Mouse (Mus musculus) skeletal muscle tissue, postnatal 0 days (tissue): ENCODE data around the gene Anp32b. TPM values are rescaled to one million over a fixed set of nuclear protein-coding genes. Genes with fewer than 3 reads are reported as not detected.

Experiments used
- polyA plus RNA-seq: library from polyadenylated mRNA; unstranded; fragments of >200 nt; fragmentation: Nextera tagmentation; extraction: Ambion mirVana; gene quantifications from 2 replicates; pipeline ENCODE4 v1.2.1, GENCODE M21; 2015

Gene Anp32b
- polyA plus RNA-seq: 84.4 and 100 TPM in 2 replicates

DNA sequence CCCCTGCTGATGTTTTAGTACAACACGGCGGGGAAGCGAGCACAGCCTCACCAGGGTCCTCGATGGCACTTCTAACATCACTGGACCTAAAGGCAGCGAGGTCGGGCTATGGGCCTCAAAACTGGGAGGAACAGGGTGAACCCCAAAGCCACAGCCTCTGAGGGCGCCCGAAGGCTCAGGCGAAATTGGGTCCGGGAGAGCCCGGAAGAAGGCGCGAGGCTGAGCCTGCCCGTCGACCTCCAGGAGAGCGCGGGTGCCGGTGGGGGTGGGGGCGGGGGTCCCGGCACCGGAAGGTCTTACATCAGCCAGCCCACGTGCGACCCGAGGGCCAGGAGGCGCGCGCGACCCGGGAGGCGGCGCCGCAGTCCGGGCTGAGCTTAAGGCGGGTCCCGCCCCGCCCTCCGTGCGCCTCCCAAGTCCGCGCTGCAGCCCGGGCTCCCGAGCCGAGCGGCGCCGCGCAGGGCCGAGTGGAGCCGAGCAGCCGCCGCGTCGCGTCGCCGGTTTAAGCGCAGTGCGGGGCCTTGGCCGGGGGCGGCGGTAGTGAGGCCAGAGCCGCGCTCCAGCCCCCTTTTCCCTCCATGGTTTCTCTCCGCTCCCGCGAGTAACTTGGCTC lies at the start of gene Anp32b:
TSS of gene Anp32b (plus strand) at position 384 of the 613 bp plus-strand sequence.

GRCm38 (mm10) chr4:46413406-46413805 lies 37.3 kb upstream of the Anp32b start, which contains the start of gene Hemgn:
Hemgn (minus strand) TSS chr4:46413506.

GRCm38 (mm10) chr4:46489028-46489925 lies 38.6 kb downstream of the Anp32b start, which contains the start of gene Nans:
Nans (plus strand) TSS chr4:46489248.

Other genes starting within 250 kb of the Anp32b start
- not detected in 2 replicates for gene Foxe1, start 107.3 kb upstream of the Anp32b start, polyA plus RNA-seq
- 3.8 and 4.5 TPM in 2 replicates for gene Trmo, start 61.5 kb upstream of the Anp32b start, polyA plus RNA-seq
- 0.15 and 0.17 TPM in 2 replicates for gene Hemgn, start 37.4 kb upstream of the Anp32b start, polyA plus RNA-seq
- 33.1 and 45.6 TPM in 2 replicates for gene Nans, start 38.3 kb downstream of the Anp32b start, polyA plus RNA-seq
- gene Trim14, start 85.2 kb downstream of the Anp32b start, polyA plus RNA-seq: 2.5 and 5.1 TPM in 2 replicates
- 0.22 and 0.39 TPM in 2 replicates for gene Coro2a, start 151.3 kb downstream of the Anp32b start, polyA plus RNA-seq
- gene Tbc1d2, start 199.3 kb downstream of the Anp32b start, polyA plus RNA-seq: 0.96 and 1.1 TPM in 2 replicates